Mouse (Mus musculus) hindbrain, embryonic 15.5 days (tissue): ENCODE measurements around the gene Col8a1. TPM values are rescaled to one million over a fixed set of nuclear protein-coding genes. Genes with fewer than 3 reads are reported as not detected.

Experiments
- ATAC-seq: fragments of 200-750 bp; cut with Nextera tagmentation; 2 replicates; pipeline ENCODE4 v1.8.0; 2017; ENCODE audit warnings: low read depth, moderate number of reproducible peaks, moderate TSS enrichment; ENCODE audit not compliant: low FRiP score
- H3K27ac ChIP-seq: fragments of 300-500 bp; sonication (generic); replicated peaks from 2 replicates; pipeline ENCODE4 v1.5.1; 2015; ENCODE audit warnings: mild to moderate bottlenecking, inconsistent platforms
- H3K27me3 ChIP-seq: fragments of 300-500 bp; sonication (generic); 2 replicates; pipeline ENCODE4 v1.6.1; 2015; ENCODE audit warnings: control low read depth, inconsistent platforms
- H3K36me3 ChIP-seq: fragments of 300-500 bp; sonication (generic); 2 replicates; pipeline ENCODE4 v1.6.1; 2015; ENCODE audit warnings: control low read depth, inconsistent platforms
- H3K4me1 ChIP-seq: fragments of 300-500 bp; sonication (generic); replicated peaks from 2 replicates; pipeline ENCODE4 v1.6.1; 2015; ENCODE audit warnings: control low read depth, inconsistent platforms
- H3K4me2 ChIP-seq: fragments of 300-500 bp; sonication (generic); 2 replicates; pipeline ENCODE4 v1.6.1; 2015; ENCODE audit warnings: moderate library complexity, mild to moderate bottlenecking, inconsistent platforms
- H3K4me3 ChIP-seq: fragments of 300-500 bp; sonication (generic); 2 replicates; pipeline ENCODE4 v1.5.1; 2015; ENCODE audit warnings: mild to moderate bottlenecking, inconsistent platforms
- H3K9ac ChIP-seq: fragments of 300-500 bp; sonication (generic); 2 replicates; pipeline ENCODE4 v1.6.1; 2015; ENCODE audit warnings: inconsistent platforms
- H3K9me3 ChIP-seq: fragments of 300-500 bp; sonication (generic); 2 replicates; pipeline ENCODE4 v1.6.1; 2016; ENCODE audit warnings: control low read depth, inconsistent platforms
- WGBS: fragments of 180-500 bp; shearing (Covaris S2); methylation state at CpG from one replicate; pipeline ENCODE4 v1.1.7; 2015; 5-methylcytosine and 5-hydroxymethylcytosine counted together
- polyA plus RNA-seq: library from polyadenylated mRNA; unstranded; fragments of >200 nt; fragmentation: Nextera tagmentation; extraction: Ambion mirVana; gene quantifications from 2 replicates; pipeline ENCODE4 v1.2.1, GENCODE M21; 2015

Gene Col8a1
- 5.1 and 6.1 TPM in 2 replicates for polyA plus RNA-seq

- Histone ChIP-seq H3K4me2 (peak within 1 kb of the TSS; percentile 94), H3K9me3 (no peaks in the 10 kb centered on the region), H3K27me3 (no peaks in the 10 kb centered on the region), H3K36me3 (no peaks in the 10 kb centered on the region), H3K9ac (peak within 1 kb of the TSS; percentile 60), H3K27ac (peak within 1 kb of the TSS; percentile 65), H3K4me3 (peak within 1 kb of the TSS; percentile 52), H3K4me1 (peaks cover 16% of the 10 kb centered on the region)
- ATAC-seq = peak; percentile 65
- WGBS = 3% methylated on average over 19 of the region's 19 CpGs
These were observed at the start of gene Col8a1 for GRCm38 (mm10) chr16:57754526-57755125. TSS of gene Col8a1 (minus strand) at chr16:57754737.

DNA sequence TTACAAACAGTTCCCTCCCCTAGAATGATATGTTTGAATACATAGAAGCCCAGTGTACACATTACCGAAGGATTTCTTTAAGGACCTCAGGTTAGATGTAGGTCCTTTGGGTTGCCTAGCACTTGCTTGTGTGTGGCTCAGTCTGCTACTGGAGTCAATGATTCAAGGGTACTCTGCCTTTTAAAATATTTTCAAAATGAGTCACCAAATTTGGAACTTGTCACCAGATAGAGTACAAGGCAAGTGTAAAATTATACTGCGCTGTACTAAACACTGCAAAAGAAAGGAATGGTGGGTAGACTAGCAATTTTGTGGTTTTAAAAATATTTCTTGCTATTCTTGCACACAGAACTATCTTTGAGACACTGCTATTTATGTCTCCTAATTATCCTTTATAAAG is 47.3 kb upstream of the Col8a1 start:
- H3K9ac ChIP-seq = no peak overlapping the region
- H3K4me2 ChIP-seq = no peak overlapping the region
- ATAC-seq = no peak
- H3K9me3 ChIP-seq = no peaks in the 10 kb centered on the region
- no peaks in the 10 kb centered on the region for H3K36me3 ChIP-seq
- no peaks in the 10 kb centered on the region for H3K27me3 ChIP-seq
- no peaks in the 10 kb centered on the region for H3K4me1 ChIP-seq
- no peak overlapping the region for H3K27ac ChIP-seq
- WGBS = 95% methylated on average over 2 of the region's 2 CpGs
- H3K4me3 ChIP-seq = no peak overlapping the region

GRCm38 (mm10) chr16:57796321-57796720 is 41.8 kb upstream of the Col8a1 start:
- H3K27ac ChIP-seq = no peak overlapping the region
- no peaks in the 10 kb centered on the region for H3K36me3 ChIP-seq
- no peak overlapping the region for H3K4me3 ChIP-seq
- no peak for ATAC-seq
- H3K9me3 ChIP-seq = no peaks in the 10 kb centered on the region
- H3K4me2 ChIP-seq = no peak overlapping the region
- no peak overlapping the region for H3K9ac ChIP-seq
- no peaks in the 10 kb centered on the region for H3K4me1 ChIP-seq
- H3K27me3 ChIP-seq = no peaks in the 10 kb centered on the region
- WGBS = 59% methylated on average over 6 of the region's 6 CpGs

DNA sequence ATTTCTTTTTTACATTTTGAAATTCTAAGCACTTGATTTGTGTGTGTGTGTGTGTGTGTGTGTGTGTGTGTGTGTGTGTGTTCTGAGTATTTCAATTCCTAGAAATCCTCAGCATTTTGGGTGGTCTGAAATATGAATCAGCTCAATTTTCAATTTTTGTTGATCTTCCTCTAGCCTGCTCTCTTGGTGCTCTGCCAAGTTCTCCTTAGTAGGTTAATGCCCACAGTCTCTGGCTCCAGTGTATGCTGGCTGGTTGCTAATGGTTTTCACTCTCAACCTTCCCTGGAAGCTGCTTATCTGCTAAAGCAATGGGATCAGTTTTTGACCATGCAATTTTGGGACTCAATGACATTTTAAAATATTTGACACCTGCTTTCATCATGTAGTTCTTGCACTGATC is 24.5 kb upstream of the Col8a1 start:
- Histone ChIP-seq H3K4me1 (no peaks in the 10 kb centered on the region), H3K9ac (no peak overlapping the region), H3K27me3 (no peaks in the 10 kb centered on the region), H3K4me2 (no peak overlapping the region), H3K4me3 (no peak overlapping the region), H3K9me3 (no peaks in the 10 kb centered on the region), H3K27ac (no peak overlapping the region), H3K36me3 (no peaks in the 10 kb centered on the region)
- no peak for ATAC-seq

DNA sequence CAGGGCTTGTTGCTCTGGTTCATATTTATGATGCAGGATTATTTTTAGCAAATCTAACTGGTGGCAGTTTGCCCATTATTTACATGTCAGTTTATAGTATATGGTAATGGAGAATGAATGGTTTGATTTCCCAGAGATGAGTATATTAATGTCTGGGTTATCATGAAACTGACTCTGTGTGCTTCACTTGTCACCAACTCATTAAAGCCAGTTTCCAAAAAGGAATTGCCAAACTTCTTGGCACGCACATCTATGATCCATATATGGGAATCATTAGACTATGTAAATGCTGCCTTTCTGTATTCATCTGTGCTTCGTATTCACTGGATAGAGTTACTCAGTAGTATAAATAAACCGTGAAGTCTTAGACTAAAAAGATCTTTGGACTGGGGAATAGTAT is 11.1 kb upstream of the Col8a1 start:
- no peak overlapping the region for H3K4me2 ChIP-seq
- H3K9me3 ChIP-seq = no peaks in the 10 kb centered on the region
- no peaks in the 10 kb centered on the region for H3K36me3 ChIP-seq
- no peaks in the 10 kb centered on the region for H3K4me1 ChIP-seq
- H3K9ac ChIP-seq = no peak overlapping the region
- no peaks in the 10 kb centered on the region for H3K27me3 ChIP-seq
- H3K4me3 ChIP-seq = no peak overlapping the region
- no peak overlapping the region for H3K27ac ChIP-seq
- WGBS = 79% methylated on average over 3 of the region's 3 CpGs
- no peak for ATAC-seq

- no peak for ATAC-seq
- Histone ChIP-seq H3K27me3 (no peaks in the 10 kb centered on the region), H3K27ac (no peak overlapping the region), H3K4me1 (peaks cover 11% of the 10 kb centered on the region), H3K4me2 (no peak overlapping the region), H3K4me3 (no peak overlapping the region), H3K9me3 (no peaks in the 10 kb centered on the region), H3K36me3 (no peaks in the 10 kb centered on the region), H3K9ac (no peak overlapping the region)
- WGBS = 80% methylated on average over 2 of the region's 2 CpGs
These were observed 5.3 kb upstream of the Col8a1 start for GRCm38 (mm10) chr16:57759862-57760261.

DNA sequence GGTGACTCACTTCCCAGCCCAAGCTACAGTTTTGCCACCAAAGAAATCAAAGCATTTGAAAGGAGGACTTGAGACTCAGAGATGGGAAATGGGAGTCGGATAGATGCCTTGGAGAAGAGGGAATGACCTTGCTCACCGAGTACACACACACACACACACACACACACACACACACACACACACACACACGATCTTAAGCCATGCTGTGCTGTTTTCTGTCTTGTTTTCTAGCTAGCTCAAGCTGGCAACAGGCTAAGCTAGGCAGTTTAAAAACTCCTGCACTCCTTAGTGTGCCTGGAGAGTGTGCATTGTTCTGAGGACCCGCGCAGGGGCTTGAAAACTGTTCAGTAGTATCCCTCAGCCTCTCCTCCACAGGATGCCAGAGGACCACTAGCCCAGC is 1.2 kb upstream of the Col8a1 start:
- Histone ChIP-seq H3K4me2 (peak overlapping the region; percentile 94), H3K4me3 (peak overlapping the region; percentile 52)
- ATAC-seq = peak; percentile 12; the same call in 1 of the 2 replicates

DNA sequence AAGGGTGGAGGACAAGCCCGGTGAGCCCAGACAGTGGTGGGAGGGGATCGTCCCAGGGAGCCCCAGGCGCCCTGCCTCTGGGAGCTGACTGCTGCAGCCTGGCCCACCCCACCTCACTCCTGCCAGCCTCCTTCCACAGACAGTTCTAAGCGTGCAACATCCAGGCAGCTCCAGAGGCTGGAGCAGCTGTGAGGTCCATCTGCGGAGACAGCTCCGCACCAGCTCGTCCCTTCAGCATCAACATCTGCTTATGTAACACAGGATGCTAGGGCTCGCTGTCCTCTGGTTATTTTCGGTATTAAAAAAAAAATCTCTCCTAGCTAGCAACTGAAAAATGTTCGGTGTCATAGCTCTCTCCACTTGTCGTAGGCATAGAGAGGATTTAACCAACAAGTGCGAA is 704 bp upstream of the Col8a1 start:
- Histone ChIP-seq H3K27me3 (no peaks in the 10 kb centered on the region), H3K27ac (peak overlapping the region; percentile 65), H3K4me1 (peaks cover 16% of the 10 kb centered on the region), H3K9ac (peak overlapping the region; percentile 60), H3K4me2 (peak overlapping the region; percentile 94), H3K9me3 (no peaks in the 10 kb centered on the region), H3K4me3 (peak overlapping the region; percentile 52), H3K36me3 (no peaks in the 10 kb centered on the region)
- ATAC-seq = peak; percentile 86
- WGBS = 18% methylated on average over 12 of the region's 12 CpGs

More for the DNA sequence above, 1.2 kb upstream of the Col8a1 start:
- Histone ChIP-seq H3K27ac (no peak overlapping the region), H3K9me3 (no peaks in the 10 kb centered on the region), H3K27me3 (no peaks in the 10 kb centered on the region), H3K36me3 (no peaks in the 10 kb centered on the region), H3K9ac (peak overlapping the region; percentile 60), H3K4me1 (peaks cover 16% of the 10 kb centered on the region)
- WGBS = 34% methylated on average over 5 of the region's 5 CpGs

DNA sequence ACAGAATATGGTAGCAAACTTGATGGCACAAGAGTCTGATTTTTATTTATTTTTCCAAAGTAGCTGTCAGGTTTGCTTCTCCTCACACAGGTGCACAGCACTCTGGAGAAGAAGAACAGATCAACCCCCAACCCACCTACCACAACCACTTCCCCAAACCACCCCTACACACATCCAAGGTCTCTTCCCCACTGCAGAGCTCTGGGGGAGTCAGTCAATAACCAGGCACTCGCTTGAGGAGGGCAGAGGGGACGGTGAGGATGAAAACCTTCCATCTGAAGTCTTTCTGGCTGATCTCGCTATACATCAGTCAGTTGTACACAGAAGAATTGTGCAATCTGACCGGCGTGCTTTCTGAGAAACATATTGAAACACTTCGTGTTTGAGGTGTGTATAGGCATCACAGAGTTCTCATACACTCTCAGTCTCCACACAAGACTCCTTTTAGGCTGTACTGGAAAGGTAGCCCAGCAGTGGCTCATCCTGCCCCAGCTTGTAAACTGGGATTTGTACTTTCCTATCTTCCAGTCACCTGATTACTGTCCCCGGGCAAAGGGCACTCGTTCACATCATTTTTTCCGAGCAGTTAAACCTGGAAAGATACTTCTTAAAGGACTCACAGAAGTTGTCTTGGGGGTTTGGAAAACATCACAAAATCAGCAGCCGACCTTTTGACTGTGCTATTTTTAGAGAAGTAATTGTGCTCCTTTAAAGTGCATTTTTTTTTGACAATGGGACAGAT is 827 bp downstream of the Col8a1 start:
- Histone ChIP-seq H3K9ac (no peak overlapping the region), H3K4me3 (no peak overlapping the region), H3K4me2 (no peak overlapping the region), H3K27ac (no peak overlapping the region), H3K9me3 (no peaks in the 10 kb centered on the region), H3K27me3 (no peaks in the 10 kb centered on the region), H3K36me3 (no peaks in the 10 kb centered on the region), H3K4me1 (peaks cover 16% of the 10 kb centered on the region)
- WGBS = 65% methylated on average over 10 of the region's 10 CpGs
- ATAC-seq = no peak

DNA sequence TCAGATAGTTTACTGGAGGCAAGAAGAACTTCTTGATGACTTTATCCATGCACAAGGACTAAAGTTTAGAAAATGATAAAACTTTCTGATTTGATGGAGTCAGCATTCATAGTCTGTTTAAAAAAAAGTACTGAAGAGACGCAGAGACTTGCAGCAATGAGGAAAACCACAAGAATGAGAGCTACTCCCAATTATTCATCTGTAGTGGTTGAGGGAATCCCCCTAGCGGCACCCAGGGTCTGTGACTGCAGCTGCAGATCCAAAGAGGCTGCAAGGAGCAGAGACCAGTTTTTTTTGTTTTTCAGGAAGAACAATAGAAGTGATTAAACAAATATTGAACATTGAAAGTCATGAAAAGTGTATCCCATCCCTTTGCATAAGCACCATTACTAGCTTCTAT is 4.0 kb downstream of the Col8a1 start:
- 55% methylated on average over 2 of the region's 2 CpGs for WGBS
- peaks cover 11% of the 10 kb centered on the region; the same call in 1 of the 2 replicates for H3K4me1 ChIP-seq
- H3K9ac ChIP-seq = no peak overlapping the region
- no peak overlapping the region for H3K4me2 ChIP-seq
- no peaks in the 10 kb centered on the region for H3K36me3 ChIP-seq
- no peaks in the 10 kb centered on the region for H3K9me3 ChIP-seq
- H3K4me3 ChIP-seq = no peak overlapping the region
- no peak overlapping the region for H3K27ac ChIP-seq
- no peaks in the 10 kb centered on the region for H3K27me3 ChIP-seq
- no peak for ATAC-seq

- no peak overlapping the region for H3K4me3 ChIP-seq
- no peak for ATAC-seq
- H3K9me3 ChIP-seq = no peaks in the 10 kb centered on the region
- H3K27ac ChIP-seq = no peak overlapping the region
- no peaks in the 10 kb centered on the region for H3K4me1 ChIP-seq
- no peak overlapping the region for H3K4me2 ChIP-seq
- H3K27me3 ChIP-seq = no peaks in the 10 kb centered on the region
- H3K36me3 ChIP-seq = no peaks in the 10 kb centered on the region
- WGBS = 79% methylated on average over 3 of the region's 3 CpGs
- no peak overlapping the region for H3K9ac ChIP-seq
These were observed 6.4 kb downstream of the Col8a1 start for GRCm38 (mm10) chr16:57748093-57748492.

- Histone ChIP-seq H3K4me1 (no peaks in the 10 kb centered on the region), H3K4me3 (no peak overlapping the region), H3K9me3 (no peaks in the 10 kb centered on the region), H3K4me2 (no peak overlapping the region), H3K27ac (no peak overlapping the region), H3K27me3 (no peaks in the 10 kb centered on the region), H3K9ac (no peak overlapping the region), H3K36me3 (no peaks in the 10 kb centered on the region)
- no peak for ATAC-seq
- WGBS = 81% methylated on average over 2 of the region's 2 CpGs
These were observed 7.0 kb downstream of the Col8a1 start for GRCm38 (mm10) chr16:57747357-57748056.
